Mouse (Mus musculus) hindbrain, postnatal 0 days (tissue): ENCODE results near the gene Cipc. TPM values are rescaled to one million over a fixed set of nuclear protein-coding genes. Genes with fewer than 3 reads are reported as not detected.
A peak's percentile ranks its signal among the peaks of the same experiment; 100 is the strongest.

ENCODE experiments used
- ATAC-seq: fragments of 200-750 bp; cut with Nextera tagmentation; 2 replicates; pipeline ENCODE4 v1.8.0; 2017; ENCODE audit warnings: mild to moderate bottlenecking, moderate TSS enrichment, moderate library complexity
- DNase-seq: peaks from one replicate; pipeline ENCODE4 v3.0.0-alpha.2; 2015; ENCODE audit warnings: low spot score
- H3K27ac ChIP-seq: fragments of 300-500 bp; sonication (generic); 2 replicates; pipeline ENCODE4 v1.5.1; 2014; ENCODE audit warnings: mild to moderate bottlenecking
- H3K27me3 ChIP-seq: fragments of 300-500 bp; sonication (generic); 2 replicates; pipeline ENCODE4 v1.6.1; 2014; ENCODE audit warnings: low read length, mixed read lengths; ENCODE audit not compliant: insufficient read depth
- H3K36me3 ChIP-seq: fragments of 300-500 bp; sonication (generic); 2 replicates; pipeline ENCODE4 v1.6.1; 2014; ENCODE audit warnings: low read length, mixed read lengths; ENCODE audit not compliant: insufficient read depth
- H3K4me1 ChIP-seq: fragments of 300-500 bp; sonication (generic); 2 replicates; pipeline ENCODE4 v1.6.1; 2014; ENCODE audit warnings: antibody characterized with exemption, low read length, mixed read lengths; ENCODE audit not compliant: insufficient read depth
- H3K4me2 ChIP-seq: fragments of 300-500 bp; sonication (generic); 2 replicates; pipeline ENCODE4 v1.6.1; 2014; ENCODE audit warnings: low read depth, mild to moderate bottlenecking, low read length, moderate library complexity, mixed read lengths
- H3K4me3 ChIP-seq: fragments of 300-500 bp; sonication (generic); 2 replicates; pipeline ENCODE4 v1.5.1; 2014; ENCODE audit warnings: low read length
- H3K9ac ChIP-seq: fragments of 300-500 bp; sonication (generic); replicated peaks from 2 replicates; pipeline ENCODE4 v1.6.1; 2014; ENCODE audit warnings: mild to moderate bottlenecking, low read length, moderate library complexity, mixed read lengths
- H3K9me3 ChIP-seq: fragments of 300-500 bp; sonication (generic); 2 replicates; pipeline ENCODE4 v1.6.1; 2016; ENCODE audit warnings: low read length, mixed read lengths
- CTCF ChIP-seq: IDR thresholded peaks from 2 replicates; pipeline ENCODE4 v1.5.1; 2016; ENCODE audit warnings: antibody characterized with exemption, control low read depth, low read depth
- WGBS: fragments of 180-500 bp; shearing (Covaris S2); extraction: QIAGEN DNeasy Blood & Tissue Kit; methylation state at CpG from one replicate; pipeline ENCODE4 v1.1.7; 2014; 5-methylcytosine and 5-hydroxymethylcytosine counted together
- polyA plus RNA-seq: library from polyadenylated mRNA; unstranded; fragments of >200 nt; fragmentation: Nextera tagmentation; extraction: Ambion mirVana; gene quantifications from 2 replicates; pipeline ENCODE4 v1.2.1, GENCODE M21; 2015
- total RNA-seq: library from RNA; depleted of rRNA; stranded (reverse); fragments of >200 nt; gene quantifications from 2 replicates; pipeline ENCODE4 v1.2.3, GENCODE M21; 2014

The Cipc gene
- total and polyA plus RNA-seq, 2 experiments from 2014 or later, result 27.6 to 55.6 TPM

DNA sequence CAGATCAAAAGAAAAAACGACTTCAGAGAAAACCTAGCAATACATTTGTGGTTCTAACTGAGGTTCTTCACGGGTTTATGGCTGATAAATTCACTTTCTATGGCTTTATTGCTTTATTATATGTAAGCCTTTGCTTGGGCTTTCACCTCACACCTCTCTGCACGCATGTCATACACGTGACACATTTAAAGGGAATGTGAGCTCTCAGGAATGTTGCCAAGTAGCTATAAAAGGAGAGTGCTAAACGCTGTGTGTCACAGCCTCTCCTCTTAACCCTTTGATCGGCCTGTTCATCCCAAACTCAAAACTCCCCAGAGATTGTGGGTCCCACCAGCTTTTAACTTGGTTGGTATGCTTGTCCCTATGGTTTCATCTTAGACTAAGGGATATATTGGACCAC is 1.8 kb downstream of the Cipc start:
- 0 out of 2 replicates have a peak overlapping the region, but pooled peaks have one; percentile 4 for H3K9ac ChIP-seq
- 45% methylated on average over 6 of the region's 6 CpGs for WGBS
- H3K27ac ChIP-seq, result peak overlapping the region; percentile 99
- no peak for ATAC-seq
- peaks cover 7% of the 10 kb centered on the region; the same call in 1 of the 2 replicates for H3K36me3 ChIP-seq
- TF ChIP-seq CTCF, result no peak
- peak overlapping the region; percentile 84 for H3K4me2 ChIP-seq
- H3K9me3 ChIP-seq, result no peaks in the 10 kb centered on the region
- peak overlapping the region; percentile 59; the same call in 1 of the 2 replicates for H3K4me3 ChIP-seq
- DNase-seq, result peak; percentile 33
- H3K4me1 ChIP-seq, result peaks cover 22% of the 10 kb centered on the region
- no peaks in the 10 kb centered on the region for H3K27me3 ChIP-seq

DNA sequence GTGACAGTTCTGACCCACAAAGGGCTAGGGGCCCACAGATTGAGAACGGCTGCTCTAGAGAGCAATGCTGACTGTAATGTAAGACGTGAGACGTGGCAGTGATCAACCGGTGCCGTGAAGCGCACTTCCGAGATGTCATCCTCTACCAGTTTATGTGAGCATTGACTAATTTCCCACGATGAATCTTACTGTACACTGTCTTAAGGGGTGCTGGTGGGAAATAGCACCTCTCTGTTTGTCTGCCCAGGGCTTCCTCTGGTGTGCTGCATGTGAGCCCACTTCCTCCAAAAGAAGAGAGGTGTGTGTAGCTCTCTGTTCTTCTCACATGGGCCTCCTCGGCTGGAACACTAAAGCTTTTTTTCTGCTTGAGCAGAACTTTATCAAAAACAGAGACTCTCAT is 2.7 kb downstream of the Cipc start:
- Histone ChIP-seq H3K9ac (no peak overlapping the region), H3K9me3 (no peaks in the 10 kb centered on the region), H3K4me3 (no peak overlapping the region), H3K36me3 (peaks cover 11% of the 10 kb centered on the region), H3K27me3 (no peaks in the 10 kb centered on the region), H3K4me1 (peaks cover 22% of the 10 kb centered on the region), H3K4me2 (peak overlapping the region; percentile 6; the same call in 1 of the 2 replicates), H3K27ac (no peak overlapping the region)
- no peak for TF ChIP-seq CTCF
- DNase-seq, result no peak
- ATAC-seq, result no peak
- 84% methylated on average over 9 of the region's 9 CpGs for WGBS

DNA sequence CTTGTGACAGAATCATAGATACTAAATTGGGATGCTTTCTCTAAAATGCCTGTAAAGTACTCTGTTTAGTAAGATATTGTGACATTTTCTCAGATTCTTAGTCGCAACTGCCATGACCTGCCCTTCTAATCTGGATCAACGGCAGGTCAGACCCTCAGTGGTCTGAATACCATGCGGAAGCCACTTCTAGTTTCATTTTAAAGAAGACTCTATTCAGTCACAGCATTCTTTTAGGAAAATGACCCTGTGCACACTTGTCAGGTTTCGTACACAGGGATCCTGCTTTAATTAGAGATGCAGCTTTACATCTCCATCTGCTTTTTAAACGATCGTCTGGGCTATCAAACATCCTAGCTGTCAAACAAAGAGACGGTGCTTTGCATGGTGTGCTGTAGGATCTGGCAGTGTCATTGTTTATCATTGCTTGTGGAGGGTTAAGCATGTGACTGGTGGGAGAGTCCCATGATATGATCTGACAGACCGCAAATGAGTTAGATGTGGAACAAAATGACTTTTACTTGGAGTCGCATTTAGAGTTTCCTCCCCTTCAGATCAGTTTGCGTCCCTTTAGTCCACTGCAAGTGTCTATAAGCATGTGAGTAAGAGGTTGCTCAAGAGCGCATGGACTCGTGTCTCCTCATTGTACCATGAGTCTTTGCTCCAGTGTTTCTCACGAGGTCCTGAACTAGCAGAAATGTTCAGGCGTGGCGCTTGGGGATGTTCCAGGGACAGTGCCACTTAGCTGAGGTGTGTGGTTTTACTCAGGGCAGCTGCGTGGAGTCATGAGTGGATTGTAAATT is 3.5 kb downstream of the Cipc start:
- H3K36me3 ChIP-seq, result peaks cover 15% of the 10 kb centered on the region
- no peak for TF ChIP-seq CTCF
- H3K4me1 ChIP-seq, result peaks cover 22% of the 10 kb centered on the region
- 72% methylated on average over 16 of the region's 16 CpGs for WGBS
- no peak overlapping the region for H3K9ac ChIP-seq
- H3K4me3 ChIP-seq, result no peak overlapping the region
- no peak for DNase-seq
- H3K4me2 ChIP-seq, result peak overlapping the region; percentile 29; the same call in 1 of the 2 replicates
- no peak overlapping the region for H3K27ac ChIP-seq
- no peaks in the 10 kb centered on the region for H3K9me3 ChIP-seq
- no peak for ATAC-seq
- no peaks in the 10 kb centered on the region for H3K27me3 ChIP-seq

GRCm38 (mm10) chr12:86950961-86951360 is 4.1 kb downstream of the Cipc start:
- no peak for TF ChIP-seq CTCF
- WGBS, result 96% methylated on average over 3 of the region's 3 CpGs

GRCm38 (mm10) chr12:86952331-86952850 is 5.5 kb downstream of the Cipc start:
- H3K36me3 ChIP-seq, result peaks cover 27% of the 10 kb centered on the region
- H3K9me3 ChIP-seq, result no peaks in the 10 kb centered on the region
- 66% methylated on average over 10 of the region's 10 CpGs for WGBS
- no peak overlapping the region for H3K9ac ChIP-seq
- no peak for TF ChIP-seq CTCF
- no peak overlapping the region for H3K4me2 ChIP-seq
- H3K27ac ChIP-seq, result no peak overlapping the region
- DNase-seq, result no peak
- no peaks in the 10 kb centered on the region for H3K27me3 ChIP-seq
- no peak for ATAC-seq
- no peak overlapping the region for H3K4me3 ChIP-seq
- H3K4me1 ChIP-seq, result peaks cover 15% of the 10 kb centered on the region

More at GRCm38 (mm10) chr12:86950961-86951360, 4.1 kb downstream of the Cipc start:
- no peak overlapping the region for H3K4me3 ChIP-seq
- no peak overlapping the region for H3K27ac ChIP-seq
- H3K4me1 ChIP-seq, result peaks cover 18% of the 10 kb centered on the region
- no peaks in the 10 kb centered on the region for H3K27me3 ChIP-seq
- ATAC-seq, result no peak
- H3K4me2 ChIP-seq, result no peak overlapping the region
- H3K9ac ChIP-seq, result no peak overlapping the region
- H3K36me3 ChIP-seq, result peaks cover 20% of the 10 kb centered on the region
- H3K9me3 ChIP-seq, result no peaks in the 10 kb centered on the region
- DNase-seq, result no peak

DNA sequence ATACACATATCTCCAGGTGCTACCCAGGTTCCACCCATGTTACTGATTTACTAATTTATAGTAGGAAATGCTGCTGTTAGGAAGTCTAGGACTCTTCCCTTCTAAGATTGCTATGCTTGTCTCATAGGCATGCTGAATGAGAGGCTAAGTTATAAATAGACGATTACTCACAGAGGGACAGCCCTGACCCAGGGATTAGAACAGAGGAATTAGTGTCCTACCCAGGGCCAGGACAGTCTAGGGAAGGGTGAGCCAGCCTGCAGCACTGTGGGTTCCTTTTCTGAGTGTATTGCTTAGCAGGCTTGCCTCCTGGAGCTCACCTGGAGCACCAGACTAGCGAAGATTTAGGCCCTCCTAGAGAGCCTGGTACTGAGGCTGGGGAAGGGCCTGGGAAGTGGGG is 9.1 kb downstream of the Cipc start:
- no peaks in the 10 kb centered on the region for H3K9me3 ChIP-seq
- WGBS, result 85% methylated on average over 2 of the region's 2 CpGs
- H3K4me3 ChIP-seq, result no peak overlapping the region
- no peak for TF ChIP-seq CTCF
- no peak overlapping the region for H3K27ac ChIP-seq
- no peak for ATAC-seq
- no peaks in the 10 kb centered on the region for H3K4me1 ChIP-seq
- no peak overlapping the region for H3K4me2 ChIP-seq
- H3K9ac ChIP-seq, result no peak overlapping the region
- H3K27me3 ChIP-seq, result no peaks in the 10 kb centered on the region
- H3K36me3 ChIP-seq, result peaks cover 47% of the 10 kb centered on the region
- no peak for DNase-seq

DNA sequence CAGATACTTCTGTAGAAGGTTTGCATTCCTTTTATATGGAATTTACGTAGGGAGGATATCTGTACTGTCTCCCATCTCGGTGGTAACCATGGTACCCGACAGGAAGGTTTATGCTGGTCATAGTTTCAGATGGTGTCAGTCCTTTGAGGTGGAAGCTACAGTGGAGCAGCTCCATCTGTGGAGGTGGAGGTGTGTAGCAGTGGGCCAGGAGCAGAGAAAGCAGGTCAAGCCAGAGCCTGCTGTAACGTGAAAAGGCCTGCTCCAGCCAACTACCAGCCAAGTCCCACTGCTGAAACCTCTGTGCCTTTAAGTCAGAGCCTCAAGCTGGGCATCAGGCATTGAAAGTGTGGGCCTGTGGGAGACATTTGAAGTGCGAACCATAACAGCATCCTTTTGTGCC is 11.7 kb downstream of the Cipc start:
- WGBS, result 80% methylated on average over 5 of the region's 5 CpGs
- peaks cover 66% of the 10 kb centered on the region for H3K36me3 ChIP-seq
- no peak overlapping the region for H3K4me2 ChIP-seq
- H3K9ac ChIP-seq, result no peak overlapping the region
- no peaks in the 10 kb centered on the region for H3K27me3 ChIP-seq
- no peaks in the 10 kb centered on the region for H3K9me3 ChIP-seq
- no peak for TF ChIP-seq CTCF
- no peak overlapping the region for H3K4me3 ChIP-seq
- ATAC-seq (no peak), DNase-seq (no peak)
- H3K4me1 ChIP-seq, result no peaks in the 10 kb centered on the region
- no peak overlapping the region for H3K27ac ChIP-seq
